Mouse (Mus musculus): ENCODE results near the gene Nxpe3. TPM values are rescaled to one million over a fixed set of nuclear protein-coding genes. Genes with fewer than 3 reads are reported as not detected.

Gene Nxpe3
- polyA plus RNA-seq, 1 experiment = 1.3 TPM

GRCm38 (mm10) chr16:55790326-55790725 is 104.8 kb downstream of the Nxpe3 start:
- H3ac ChIP-seq (ENCODE audit: control insufficient read depth, insufficient read length, low read depth) = no peak overlapping the region
- no peaks in the 10 kb centered on the region for H3K27me3 ChIP-seq (ENCODE audit: control insufficient read depth, insufficient read depth, insufficient read length)
- TF ChIP-seq CEBPB (IDR thresholded peaks at IDR 0.05; ENCODE audit: low read depth) (no peak), MYOD1 (IDR thresholded peaks at IDR 0.05; ENCODE audit: control insufficient read depth, insufficient read length, low read depth) (no peak), FOSL1 (IDR thresholded peaks at IDR 0.05; ENCODE audit: insufficient read depth, low read length, poor library complexity, severe bottlenecking) (no peak), USF1 (IDR thresholded peaks at IDR 0.05; ENCODE audit: low read depth) (no peak), MYOG (IDR thresholded peaks at IDR 0.05; ENCODE audit: control insufficient read depth, extremely low read depth, insufficient read length) (no peak), CTCF (IDR thresholded peaks at IDR 0.05; ENCODE audit: control insufficient read depth, insufficient read depth, insufficient read length) (no peak), MAX (IDR thresholded peaks at IDR 0.05) (no peak)
- H3K36me3 ChIP-seq (ENCODE audit: control insufficient read depth, insufficient read depth) = no peaks in the 10 kb centered on the region
- H3K79me2 ChIP-seq (ENCODE audit: control insufficient read depth, insufficient read depth) = no peaks in the 10 kb centered on the region
- no peaks in the 10 kb centered on the region for H3K79me3 ChIP-seq (ENCODE audit: low read depth)
- no peak overlapping the region for H3K4me3 ChIP-seq (ENCODE audit: insufficient read depth, poor library complexity, severe bottlenecking)

Other genes starting within 250 kb of the Nxpe3 start
- 3.4 TPM for gene Nfkbiz, start 56.4 kb downstream of the Nxpe3 start, polyA plus RNA-seq (2012; fragmentation: generic; extraction: Trizol)
- gene Cep97, start 39.6 kb upstream of the Nxpe3 start, polyA plus RNA-seq (2012; fragmentation: generic; extraction: Trizol) = 4.7 TPM
- gene Rpl24, start 71.0 kb upstream of the Nxpe3 start, polyA plus RNA-seq (2012; fragmentation: generic; extraction: Trizol) = 1,568 TPM
- gene Zbtb11, start 78.6 kb upstream of the Nxpe3 start, polyA plus RNA-seq (2012; fragmentation: generic; extraction: Trizol) = 3.6 TPM
- gene Pcnp, start 134.5 kb upstream of the Nxpe3 start, polyA plus RNA-seq (2012; fragmentation: generic; extraction: Trizol) = 41.2 TPM
- 5.9 TPM for gene Trmt10c, start 142.5 kb upstream of the Nxpe3 start, polyA plus RNA-seq (2012; fragmentation: generic; extraction: Trizol)
- gene Senp7, start 153.1 kb upstream of the Nxpe3 start, polyA plus RNA-seq (2012; fragmentation: generic; extraction: Trizol) = 3.4 TPM